Mouse (Mus musculus): ENCODE data around the gene Zfp57. TPM values are rescaled to one million over a fixed set of nuclear protein-coding genes. Genes with fewer than 3 reads are reported as not detected.
"Not testable (repeated sequence)": the region's sequence is repeated elsewhere in the genome, so short reads cannot be mapped to it uniquely, and the experiment has no call there.

The Zfp57 gene
- polyA plus RNA-seq, 1 experiment: not detected

DNA sequence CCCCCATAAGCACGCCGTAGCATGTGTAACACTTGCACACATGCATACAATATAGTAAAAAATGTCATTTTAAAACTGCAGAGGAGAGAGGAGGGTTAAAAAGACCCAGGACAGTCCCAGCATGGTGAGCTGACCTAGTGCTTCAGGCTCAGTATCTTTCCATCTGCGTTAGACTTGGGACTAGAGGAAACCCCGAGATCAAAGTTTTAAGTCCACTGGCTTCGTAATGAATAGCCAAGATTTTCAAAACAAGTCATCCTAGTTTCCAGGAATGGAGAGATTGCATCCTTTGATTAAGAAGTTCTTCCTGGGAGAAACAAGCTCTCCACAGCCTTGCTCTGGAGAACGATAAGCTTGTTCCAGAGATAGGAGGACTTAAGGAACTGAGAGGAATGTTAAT, 7.2 kb downstream of the Zfp57 start:
- TF ChIP-seq POLR2A (IDR thresholded peaks at IDR 0.05; ENCODE audit: insufficient read depth, low read depth, low read length) (no peak), CTCF (IDR thresholded peaks at IDR 0.05; ENCODE audit: insufficient read depth, low read depth, low read length) (no peak)
- WGBS: 93% methylated on average over 6 of the region's 6 CpGs
- no peak overlapping the region for H3K4me3 ChIP-seq (ENCODE audit: insufficient read depth, low read depth, low read length)
- H3K27ac ChIP-seq (ENCODE audit: insufficient read depth, low read depth, low read length): no peak overlapping the region
- H3K4me1 ChIP-seq (ENCODE audit: control insufficient read depth, insufficient read depth, low read length): no peaks in the 10 kb centered on the region

DNA sequence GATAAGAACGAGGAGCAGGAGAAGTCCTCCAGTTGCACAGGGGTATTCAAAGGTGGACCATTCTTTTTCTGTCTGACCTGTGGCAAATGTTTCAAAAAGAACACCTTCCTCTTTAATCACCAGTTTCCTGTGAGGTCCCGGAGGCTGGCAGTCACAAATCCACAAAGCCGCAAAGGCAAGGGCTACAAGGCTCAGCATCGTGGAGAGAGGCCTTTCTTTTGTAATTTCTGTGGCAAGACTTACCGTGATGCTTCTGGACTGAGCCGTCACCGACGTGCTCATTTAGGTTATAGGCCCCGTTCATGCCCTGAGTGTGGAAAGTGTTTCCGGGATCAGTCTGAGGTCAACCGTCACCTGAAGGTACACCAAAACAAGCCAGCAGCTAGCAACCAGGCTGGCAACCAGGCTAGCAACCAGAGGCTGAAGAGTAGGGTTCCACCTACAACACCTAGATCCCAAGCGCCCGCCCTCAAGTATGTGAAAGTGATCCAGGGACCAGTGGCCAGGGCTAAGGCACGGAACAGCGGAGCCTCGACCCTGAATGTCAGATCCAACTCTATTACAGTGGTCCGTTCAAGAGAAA, 8.6 kb downstream of the Zfp57 start:
- no peak overlapping the region for H3K4me3 ChIP-seq (ENCODE audit: insufficient read depth, low read depth, low read length)
- WGBS: 92% methylated on average over 17 of the region's 17 CpGs
- TF ChIP-seq CTCF (IDR thresholded peaks at IDR 0.05; ENCODE audit: insufficient read depth, low read depth, low read length): no peak
- TF ChIP-seq POLR2A (IDR thresholded peaks at IDR 0.05; ENCODE audit: insufficient read depth, low read depth, low read length): no peak
- H3K27ac ChIP-seq (ENCODE audit: insufficient read depth, low read depth, low read length): no peak overlapping the region
- no peaks in the 10 kb centered on the region for H3K4me1 ChIP-seq (ENCODE audit: control insufficient read depth, insufficient read depth, low read length)

GRCm38 (mm10) chr17:37011719-37012118, 10.8 kb downstream of the Zfp57 start:
- Histone ChIP-seq H3K4me1 (ENCODE audit: control insufficient read depth, insufficient read depth, low read length) (no peaks in the 10 kb centered on the region), H3K4me3 (ENCODE audit: insufficient read depth, low read depth, low read length) (no peak overlapping the region), H3K27ac (ENCODE audit: insufficient read depth, low read depth, low read length) (no peak overlapping the region)
- TF ChIP-seq POLR2A (IDR thresholded peaks at IDR 0.05; ENCODE audit: insufficient read depth, low read depth, low read length): no peak
- no peak for TF ChIP-seq CTCF (IDR thresholded peaks at IDR 0.05; ENCODE audit: insufficient read depth, low read depth, low read length)
- 67% methylated on average over 3 of the region's 3 CpGs for WGBS

DNA sequence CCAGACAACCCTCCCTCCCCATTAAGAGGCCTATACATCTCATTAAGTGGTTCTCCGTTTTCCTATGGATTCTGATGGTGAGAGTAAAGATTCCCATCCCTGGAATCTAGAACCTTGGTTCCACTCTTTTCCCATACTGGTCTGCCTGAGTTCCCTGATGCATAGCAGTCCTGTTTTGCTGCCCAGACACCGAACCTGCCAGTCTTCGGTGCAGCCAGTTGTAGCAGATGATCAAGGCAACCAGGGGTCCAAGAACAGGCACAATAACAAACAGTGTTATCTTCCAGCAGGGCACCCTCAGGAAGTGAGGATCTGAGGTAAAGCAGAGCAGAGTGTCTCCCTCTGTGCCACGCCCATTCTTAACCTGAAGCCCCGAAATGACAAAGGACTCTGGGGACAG, 11.2 kb downstream of the Zfp57 start:
- WGBS: 81% methylated on average over 5 of the region's 5 CpGs
- no peaks in the 10 kb centered on the region for H3K4me1 ChIP-seq (ENCODE audit: control insufficient read depth, insufficient read depth, low read length)
- H3K4me3 ChIP-seq (ENCODE audit: insufficient read depth, low read depth, low read length): no peak overlapping the region
- TF ChIP-seq POLR2A (IDR thresholded peaks at IDR 0.05; ENCODE audit: insufficient read depth, low read depth, low read length) (no peak), CTCF (IDR thresholded peaks at IDR 0.05; ENCODE audit: insufficient read depth, low read depth, low read length) (no peak)
- H3K27ac ChIP-seq (ENCODE audit: insufficient read depth, low read depth, low read length): no peak overlapping the region

- H3K4me1 ChIP-seq (ENCODE audit: control insufficient read depth, insufficient read depth, low read length): no peaks in the 10 kb centered on the region
- no peak overlapping the region for H3K4me3 ChIP-seq (ENCODE audit: insufficient read depth, low read depth, low read length)
- H3K27ac ChIP-seq (ENCODE audit: insufficient read depth, low read depth, low read length): no peak overlapping the region
- TF ChIP-seq CTCF (IDR thresholded peaks at IDR 0.05; ENCODE audit: insufficient read depth, low read depth, low read length) (no peak), POLR2A (IDR thresholded peaks at IDR 0.05; ENCODE audit: insufficient read depth, low read depth, low read length) (no peak)
These were observed 15.4 kb downstream of the Zfp57 start for GRCm38 (mm10) chr17:37016333-37016732.

DNA sequence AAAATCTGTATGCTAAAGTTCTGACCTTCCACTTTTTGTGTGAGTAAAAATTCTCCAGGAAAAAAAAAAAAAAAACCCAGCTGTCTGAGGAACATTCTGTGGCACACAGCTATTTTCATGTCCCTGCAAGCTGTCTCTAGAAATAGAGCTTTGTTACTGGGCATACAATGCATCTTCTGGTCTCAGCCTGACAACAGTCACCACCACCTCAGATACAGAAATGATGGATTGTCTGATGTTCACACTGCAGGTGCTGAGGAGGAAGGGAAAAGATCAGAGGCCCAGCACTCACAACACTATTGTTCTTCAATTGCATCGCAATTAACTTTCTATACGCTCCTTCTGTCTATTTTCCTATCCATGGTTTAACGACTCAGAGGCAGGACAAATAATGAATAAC, 17.4 kb downstream of the Zfp57 start:
- H3K4me3 ChIP-seq (ENCODE audit: insufficient read depth, low read depth, low read length): no peak overlapping the region
- no peak overlapping the region for H3K27ac ChIP-seq (ENCODE audit: insufficient read depth, low read depth, low read length)

DNA sequence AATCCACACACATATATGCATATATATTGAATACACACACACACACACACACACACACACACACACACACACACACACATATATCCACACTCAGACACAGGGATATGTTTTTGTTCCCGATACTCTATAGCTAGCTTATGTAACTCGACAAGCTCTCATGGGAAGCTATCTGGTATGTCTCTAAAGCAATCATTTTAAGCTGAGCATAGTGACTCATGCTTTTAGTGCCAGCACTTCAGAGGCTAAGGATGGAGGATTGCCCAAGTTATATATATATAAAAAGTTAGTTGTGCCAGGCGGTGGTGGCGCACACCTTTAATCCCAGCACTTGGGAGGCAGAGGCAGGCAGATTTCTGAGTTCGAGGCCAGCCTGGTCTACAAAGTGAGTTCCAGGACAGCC, 18.3 kb downstream of the Zfp57 start:
- H3K27ac ChIP-seq (ENCODE audit: insufficient read depth, low read depth, low read length); H3K4me1 ChIP-seq (ENCODE audit: control insufficient read depth, insufficient read depth, low read length); H3K4me3 ChIP-seq (ENCODE audit: insufficient read depth, low read depth, low read length): not testable (repeated sequence)
- WGBS: 78% methylated on average over 5 of the region's 5 CpGs

More for the DNA sequence above, 17.4 kb downstream of the Zfp57 start:
- 32% methylated on average over 3 of the region's 3 CpGs for WGBS
- no peaks in the 10 kb centered on the region; the same call in 1 of the 2 replicates for H3K4me1 ChIP-seq (ENCODE audit: control insufficient read depth, insufficient read depth, low read length)
- TF ChIP-seq POLR2A (IDR thresholded peaks at IDR 0.05; ENCODE audit: insufficient read depth, low read depth, low read length) (no peak), CTCF (IDR thresholded peaks at IDR 0.05; ENCODE audit: insufficient read depth, low read depth, low read length) (no peak)

- H3K27ac ChIP-seq (ENCODE audit: insufficient read depth, low read depth, low read length): no peak within 1 kb of the TSS
- TF ChIP-seq POLR2A (IDR thresholded peaks at IDR 0.05; ENCODE audit: insufficient read depth, low read depth, low read length) (no peak), CTCF (IDR thresholded peaks at IDR 0.05; ENCODE audit: insufficient read depth, low read depth, low read length) (no peak)
- WGBS: 81% methylated on average over 9 of the region's 9 CpGs
- no peak within 1 kb of the TSS for H3K4me3 ChIP-seq (ENCODE audit: insufficient read depth, low read depth, low read length)
- H3K4me1 ChIP-seq (ENCODE audit: control insufficient read depth, insufficient read depth, low read length): no peaks in the 10 kb centered on the region; the same call in 1 of the 2 replicates
These were observed 21.9 kb downstream of the Zfp57 start, which contains the start of gene Mog for GRCm38 (mm10) chr17:37022628-37023576. Gene Mog, minus strand, starts transcription at chr17:37023398.

- Histone ChIP-seq H3K27ac (ENCODE audit: insufficient read depth, low read depth, low read length) (no peak overlapping the region), H3K4me1 (ENCODE audit: control insufficient read depth, insufficient read depth, low read length) (peaks cover 5% of the 10 kb centered on the region; the same call in 1 of the 2 replicates), H3K4me3 (ENCODE audit: insufficient read depth, low read depth, low read length) (no peak overlapping the region)
- TF ChIP-seq POLR2A (IDR thresholded peaks at IDR 0.05; ENCODE audit: insufficient read depth, low read depth, low read length): no peak
- TF ChIP-seq CTCF (IDR thresholded peaks at IDR 0.05; ENCODE audit: insufficient read depth, low read depth, low read length): no peak
- 60% methylated on average over 2 of the region's 2 CpGs for WGBS
These were observed 25.5 kb downstream of the Zfp57 start for GRCm38 (mm10) chr17:37026425-37026824.
